Mouse (Mus musculus): ENCODE measurements around the gene Camk2n2. TPM values are rescaled to one million over a fixed set of nuclear protein-coding genes. Genes with fewer than 3 reads are reported as not detected.
A peak's percentile ranks its signal among the peaks of the same experiment; 100 is the strongest.
"Not testable (repeated sequence)": the region's sequence is repeated elsewhere in the genome, so short reads cannot be mapped to it uniquely, and the experiment has no call there.

Camk2n2 gene
- 0.10 and 0.12 TPM in 2 replicates for polyA plus RNA-seq (2015; fragmentation: Nextera tagmentation; extraction: Ambion mirVana)

DNA sequence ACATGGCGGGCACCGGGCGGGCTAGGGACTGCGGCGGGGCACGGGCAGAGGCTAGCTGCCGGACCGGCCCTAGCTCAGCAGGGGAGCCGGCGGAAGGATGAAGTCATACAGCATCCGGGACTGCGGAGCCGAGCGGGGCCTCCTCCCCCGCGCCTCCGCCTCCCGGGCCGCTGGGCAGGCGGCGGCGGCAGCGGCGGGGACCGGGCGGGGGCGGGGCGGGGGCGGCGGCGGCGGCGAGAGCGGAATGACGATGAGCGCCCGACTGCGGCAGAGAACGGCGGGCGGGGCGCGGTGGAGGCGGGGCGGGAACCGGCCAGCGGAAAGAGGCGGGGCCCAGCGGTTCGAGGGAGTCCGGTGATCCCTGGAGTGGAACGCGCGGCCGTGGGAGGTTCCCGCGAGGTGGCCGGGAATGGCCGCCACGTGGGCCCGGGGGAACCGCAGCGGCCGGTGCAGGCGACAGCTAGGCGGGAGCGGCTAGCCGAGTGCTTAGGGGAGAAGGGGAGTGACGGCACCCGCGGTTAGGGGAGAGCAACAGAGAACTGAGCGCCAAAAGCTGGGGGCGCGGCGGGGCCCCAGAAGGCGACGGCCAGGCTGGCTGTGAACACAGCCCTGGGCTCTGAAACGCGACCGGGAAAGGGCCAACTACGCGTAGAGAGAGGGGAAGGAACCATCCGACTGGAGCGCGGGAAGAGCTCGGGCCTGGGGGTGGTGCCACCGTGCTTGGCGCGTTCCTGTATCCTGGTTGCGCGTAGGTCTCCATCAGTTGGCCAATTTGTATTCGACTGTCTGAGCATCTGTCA, at the start of gene Camk2n2:
Gene Camk2n2, minus strand, starts transcription at position 97 of the 800 bp plus-strand sequence.
- peaks cover 85% of the 10 kb centered on the region for H3K27me3 ChIP-seq
- H3K4me1 ChIP-seq (replicated peaks), result peaks cover 36% of the 10 kb centered on the region
- H3K27ac ChIP-seq (replicated peaks), result 0 out of 2 replicates have a peak within 1 kb of the TSS, but pooled peaks have one; percentile 7
- WGBS (ENCODE audit: insufficient replicate concordance), result under 1% methylated on average over 90 of the region's 92 CpGs
- peak; percentile 58 for ATAC-seq (ENCODE audit: insufficient read depth)
- peak within 1 kb of the TSS; percentile 49 for H3K9ac ChIP-seq
- H3K9me3 ChIP-seq (replicated peaks), result no peaks in the 10 kb centered on the region
- peak within 1 kb of the TSS; percentile 67 for H3K4me3 ChIP-seq (replicated peaks)
- no peaks in the 10 kb centered on the region for H3K36me3 ChIP-seq (replicated peaks)
- H3K4me2 ChIP-seq, result peak within 1 kb of the TSS; percentile 96

DNA sequence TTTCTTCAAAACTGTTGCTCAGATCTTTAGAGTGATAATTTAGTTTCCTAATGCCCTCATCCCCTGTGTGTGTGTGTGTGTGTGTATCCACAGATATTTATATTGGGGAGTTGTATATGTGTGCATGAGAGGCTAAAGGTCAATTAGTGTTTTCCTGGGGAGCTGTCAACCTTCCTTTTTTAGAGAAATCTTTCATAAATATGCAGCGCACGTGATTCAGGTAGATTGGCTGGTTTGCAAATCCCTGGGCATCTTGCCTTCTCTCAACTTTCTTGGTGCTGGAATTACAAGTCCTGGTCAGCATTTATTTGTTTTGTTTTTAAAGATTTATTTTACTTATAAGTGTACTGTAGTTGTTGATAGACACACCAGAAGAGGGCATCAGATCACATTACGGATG, 49.2 kb upstream of the Camk2n2 start:
- Histone ChIP-seq H3K9me3 (replicated peaks) (no peaks in the 10 kb centered on the region), H3K4me3 (replicated peaks) (no peak overlapping the region), H3K36me3 (replicated peaks) (peaks cover 8% of the 10 kb centered on the region), H3K4me2 (no peak overlapping the region), H3K9ac (no peak overlapping the region), H3K4me1 (replicated peaks) (peaks cover 30% of the 10 kb centered on the region), H3K27me3 (no peaks in the 10 kb centered on the region), H3K27ac (replicated peaks) (no peak overlapping the region)
- ATAC-seq (ENCODE audit: insufficient read depth), result no peak
- WGBS (ENCODE audit: insufficient replicate concordance), result 80% methylated on average over 3 of the region's 3 CpGs

DNA sequence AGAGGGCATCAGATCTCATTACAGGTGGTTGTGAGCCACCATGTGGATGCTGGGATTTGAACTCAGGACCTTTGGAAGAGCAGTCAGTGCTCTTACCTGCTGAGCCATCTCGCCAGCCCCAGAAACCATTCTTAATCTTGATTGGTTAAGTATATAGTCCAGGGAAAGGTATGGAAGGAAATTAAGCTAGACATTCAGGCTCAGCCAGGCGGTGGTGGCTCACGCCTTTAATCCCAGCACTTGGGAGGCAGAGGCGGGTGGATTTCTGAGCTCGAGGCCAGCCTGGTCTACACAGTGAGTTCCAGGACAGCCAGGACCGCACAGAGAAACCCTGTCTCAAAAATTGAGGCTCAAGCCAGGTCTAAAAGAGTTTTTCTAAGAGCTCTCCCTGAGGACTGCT, 46.9 kb upstream of the Camk2n2 start, which contains the start of gene Eif4g1:
Gene Eif4g1, plus strand, starts transcription at position 301 of the 400 bp plus-strand sequence.
- not testable (repeated sequence) for H3K27ac ChIP-seq (replicated peaks); H3K9ac ChIP-seq; H3K4me1 ChIP-seq (replicated peaks); H3K9me3 ChIP-seq (replicated peaks); H3K27me3 ChIP-seq; ATAC-seq (ENCODE audit: insufficient read depth); H3K4me3 ChIP-seq (replicated peaks); H3K4me2 ChIP-seq
- H3K36me3 ChIP-seq (replicated peaks), result peaks cover 10% of the 10 kb centered on the region
- WGBS (ENCODE audit: insufficient replicate concordance), result 87% methylated on average over 5 of the region's 6 CpGs

DNA sequence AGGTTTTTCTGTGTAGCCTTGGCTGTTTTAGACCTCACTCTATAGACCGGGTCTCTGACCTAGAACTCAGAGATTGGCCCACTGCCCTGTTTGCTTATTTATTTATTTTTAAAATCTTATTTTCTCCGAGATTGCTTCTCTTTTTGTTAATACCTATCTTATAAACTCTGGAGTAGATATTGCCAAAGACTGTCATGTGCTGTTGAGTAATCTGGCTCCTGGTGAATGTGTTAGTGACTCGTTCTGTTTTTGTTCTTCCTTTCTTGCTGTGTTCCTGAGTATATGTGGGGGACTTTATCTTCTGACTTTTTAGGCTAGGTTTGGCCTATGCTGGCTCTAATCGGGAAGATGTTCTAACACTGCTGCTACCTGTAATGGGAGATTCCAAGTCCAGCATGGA, 36.6 kb upstream of the Camk2n2 start:
- Histone ChIP-seq H3K9me3 (replicated peaks) (no peaks in the 10 kb centered on the region), H3K9ac (no peak overlapping the region), H3K27ac (replicated peaks) (no peak overlapping the region), H3K4me2 (no peak overlapping the region), H3K4me3 (replicated peaks) (no peak overlapping the region), H3K27me3 (no peaks in the 10 kb centered on the region), H3K4me1 (replicated peaks) (peaks cover 8% of the 10 kb centered on the region), H3K36me3 (replicated peaks) (peaks cover 94% of the 10 kb centered on the region)
- WGBS (ENCODE audit: insufficient replicate concordance), result 78% methylated on average over 4 of the region's 4 CpGs
- no peak for ATAC-seq (ENCODE audit: insufficient read depth)

DNA sequence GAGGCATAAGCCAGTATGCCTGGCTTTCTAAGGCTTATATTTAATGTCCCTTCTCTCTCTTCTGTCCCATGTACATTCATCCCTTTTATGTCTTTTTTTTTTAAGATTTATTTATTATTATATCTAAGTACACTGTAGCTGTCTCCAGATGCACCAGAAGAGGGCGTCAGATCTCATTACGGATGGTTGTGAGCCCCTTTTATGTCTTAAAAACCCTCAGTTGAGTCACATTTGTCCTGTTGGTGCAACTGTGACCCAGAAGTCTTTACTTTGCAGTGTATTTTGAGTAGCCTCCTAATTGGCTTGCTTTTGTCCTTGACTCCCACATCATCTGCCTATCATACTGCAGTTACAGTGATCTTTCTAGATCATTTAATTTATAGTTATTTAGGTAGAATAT, 32.2 kb upstream of the Camk2n2 start:
- WGBS (ENCODE audit: insufficient replicate concordance), result 39% methylated on average over 2 of the region's 2 CpGs
- Histone ChIP-seq H3K4me2 (peak overlapping the region; percentile 79; the same call in 1 of the 2 replicates), H3K9ac (no peak overlapping the region), H3K27ac (replicated peaks) (no peak overlapping the region), H3K4me1 (replicated peaks) (peaks cover 20% of the 10 kb centered on the region), H3K27me3 (no peaks in the 10 kb centered on the region), H3K4me3 (replicated peaks) (peak overlapping the region; percentile 79; the same call in 1 of the 2 replicates), H3K36me3 (replicated peaks) (peaks cover 52% of the 10 kb centered on the region), H3K9me3 (replicated peaks) (no peaks in the 10 kb centered on the region)
- ATAC-seq (ENCODE audit: insufficient read depth), result no peak

DNA sequence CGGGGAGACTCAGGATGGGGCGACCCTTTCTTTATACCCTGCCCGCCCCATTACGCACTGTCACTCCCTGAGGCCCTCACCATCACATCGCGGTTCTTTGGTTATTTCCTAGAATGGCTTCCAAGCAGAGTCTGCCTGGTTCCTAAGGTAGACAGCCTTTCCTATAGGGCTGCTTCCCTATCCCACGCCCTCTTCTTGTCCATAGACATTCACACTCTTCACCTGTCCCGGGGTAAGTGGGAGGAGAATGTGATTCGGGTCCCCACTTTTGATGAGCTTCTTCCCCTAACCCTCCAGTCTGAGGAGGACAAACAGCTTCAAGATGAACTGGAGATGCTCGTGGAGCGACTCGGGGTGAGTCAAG, 30.8 kb upstream of the Camk2n2 start:
- ATAC-seq (ENCODE audit: insufficient read depth), result peak; percentile 52
- peak overlapping the region; percentile 79 for H3K9ac ChIP-seq
- 8% methylated on average over 12 of the region's 12 CpGs for WGBS (ENCODE audit: insufficient replicate concordance)
- H3K27ac ChIP-seq (replicated peaks), result peak overlapping the region; percentile 70
- peak overlapping the region; percentile 79 for H3K4me2 ChIP-seq
- peak overlapping the region; percentile 79 for H3K4me3 ChIP-seq (replicated peaks)
- peaks cover 38% of the 10 kb centered on the region for H3K36me3 ChIP-seq (replicated peaks)
- no peaks in the 10 kb centered on the region for H3K27me3 ChIP-seq
- H3K4me1 ChIP-seq (replicated peaks), result peaks cover 20% of the 10 kb centered on the region
- no peaks in the 10 kb centered on the region for H3K9me3 ChIP-seq (replicated peaks)

DNA sequence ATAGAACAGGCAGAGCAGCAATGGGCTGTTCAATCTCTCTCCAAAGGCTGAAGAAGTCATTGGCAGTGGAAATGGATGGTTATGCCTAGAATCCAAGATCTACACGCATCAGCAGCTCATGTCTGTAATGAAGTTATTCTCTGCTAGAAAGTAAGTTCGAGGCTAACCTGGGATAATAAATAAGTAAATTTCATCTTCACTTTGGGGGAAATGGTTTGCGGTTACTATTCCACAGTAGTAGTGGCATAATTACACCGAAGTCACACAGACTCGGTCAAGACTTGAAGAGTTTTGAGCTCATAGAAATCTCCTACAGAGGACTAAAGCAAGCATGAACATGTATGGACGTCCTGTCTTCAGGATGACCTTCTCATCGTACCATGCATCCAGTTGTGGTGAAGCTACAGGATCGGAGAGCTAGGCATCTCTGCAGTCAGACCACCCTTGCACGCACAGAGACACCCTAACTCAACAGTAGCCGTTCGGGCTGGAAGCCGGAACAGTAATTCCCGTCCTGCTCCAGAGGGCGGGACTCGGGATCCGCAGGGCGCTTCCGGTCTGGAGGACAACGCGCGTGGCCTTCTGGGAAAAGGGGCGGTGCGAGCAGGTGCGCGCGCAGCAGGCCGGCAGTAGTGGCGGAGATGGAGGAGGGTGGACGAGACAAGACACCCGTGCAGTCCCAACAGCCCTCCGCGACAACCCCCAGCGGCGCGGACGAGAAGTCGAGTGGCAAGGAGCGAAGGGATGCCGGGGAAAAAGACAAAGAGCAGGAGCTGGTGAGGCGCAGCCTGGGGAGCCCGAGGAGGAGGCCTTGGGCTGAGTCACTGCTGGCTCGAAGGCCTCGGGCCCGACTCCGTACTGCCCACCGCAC, 30.2 kb upstream of the Camk2n2 start, which contains the start of gene Psmd2:
Gene Psmd2, plus strand, starts transcription at position 577 of the 871 bp plus-strand sequence.
- under 1% methylated on average over 46 of the region's 46 CpGs for WGBS (ENCODE audit: insufficient replicate concordance)
- Histone ChIP-seq H3K4me2 (peak within 1 kb of the TSS; percentile 79), H3K9me3 (replicated peaks) (no peaks in the 10 kb centered on the region), H3K36me3 (replicated peaks) (peaks cover 32% of the 10 kb centered on the region), H3K27me3 (no peaks in the 10 kb centered on the region), H3K4me1 (replicated peaks) (peaks cover 20% of the 10 kb centered on the region), H3K27ac (replicated peaks) (peak within 1 kb of the TSS; percentile 70), H3K9ac (peak within 1 kb of the TSS; percentile 79), H3K4me3 (replicated peaks) (peak within 1 kb of the TSS; percentile 79)
- peak; percentile 92 for ATAC-seq (ENCODE audit: insufficient read depth)

DNA sequence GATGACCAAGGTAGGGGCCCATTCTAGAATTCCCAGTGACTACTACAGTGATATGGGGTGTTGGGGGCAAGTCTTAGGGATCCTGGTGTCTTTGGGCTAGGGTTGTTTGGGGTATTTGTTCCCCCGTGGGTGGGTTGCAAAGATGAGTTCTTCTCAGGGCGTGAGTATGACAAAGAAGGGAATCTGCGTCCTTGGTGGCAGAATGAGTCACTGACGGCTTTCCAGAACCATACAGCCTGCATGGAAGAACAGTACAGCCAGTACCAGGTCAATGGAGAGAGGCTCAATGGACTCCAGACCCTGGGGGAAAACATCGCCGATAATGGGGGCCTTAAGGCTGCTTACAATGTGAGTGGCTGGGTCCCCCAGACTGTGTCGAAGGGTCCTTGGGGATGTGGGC, 22.8 kb upstream of the Camk2n2 start:
- Histone ChIP-seq H3K36me3 (replicated peaks) (no peaks in the 10 kb centered on the region), H3K4me2 (no peak overlapping the region), H3K4me3 (replicated peaks) (no peak overlapping the region), H3K27me3 (peaks cover 33% of the 10 kb centered on the region), H3K9me3 (replicated peaks) (no peaks in the 10 kb centered on the region), H3K9ac (no peak overlapping the region), H3K27ac (replicated peaks) (no peak overlapping the region), H3K4me1 (replicated peaks) (no peaks in the 10 kb centered on the region; the same call in 1 of the 2 replicates)
- ATAC-seq (ENCODE audit: insufficient read depth), result no peak
- 64% methylated on average over 7 of the region's 7 CpGs for WGBS (ENCODE audit: insufficient replicate concordance)

DNA sequence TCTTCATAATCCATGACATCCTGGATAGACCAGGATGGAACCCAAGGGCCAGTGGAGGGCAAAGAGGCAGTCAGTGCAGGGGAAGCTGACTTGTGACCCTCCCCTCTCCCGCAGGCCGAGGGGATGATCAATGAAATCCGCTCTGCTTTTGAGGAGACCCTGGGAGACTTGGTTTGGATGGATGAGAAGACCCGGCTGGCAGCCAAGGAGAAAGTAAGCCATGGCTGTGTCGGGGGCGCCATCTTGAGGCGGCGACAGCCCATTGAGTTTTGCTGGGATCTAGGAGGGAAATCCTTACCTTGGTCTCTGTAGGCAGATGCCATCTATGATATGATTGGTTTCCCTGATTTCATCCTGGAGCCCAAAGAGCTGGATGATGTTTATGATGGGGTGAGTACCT, 21.1 kb upstream of the Camk2n2 start:
- H3K9me3 ChIP-seq (replicated peaks), result no peaks in the 10 kb centered on the region

DNA sequence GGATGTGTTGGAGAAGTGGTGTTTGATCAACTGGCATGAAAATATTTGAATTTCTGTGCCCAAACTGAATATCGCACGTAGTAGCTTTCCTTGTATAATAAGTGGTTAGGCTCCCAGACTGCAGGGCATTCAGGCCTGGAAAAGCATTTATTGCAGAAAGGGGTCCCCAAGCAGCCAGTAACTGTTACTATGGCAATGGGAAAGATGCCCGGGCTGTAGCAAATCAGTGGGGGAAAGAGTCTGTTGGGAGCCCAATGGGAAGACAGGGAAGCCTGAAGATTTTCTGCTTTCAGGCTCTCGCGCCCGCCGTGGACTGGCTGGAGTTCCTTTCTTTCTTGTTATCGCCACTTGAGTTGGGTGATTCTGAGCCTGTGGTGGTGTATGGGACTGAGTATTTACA, 17.3 kb upstream of the Camk2n2 start:
- H3K9ac ChIP-seq, result no peak overlapping the region
- no peaks in the 10 kb centered on the region for H3K36me3 ChIP-seq (replicated peaks)
- no peak for ATAC-seq (ENCODE audit: insufficient read depth)
- 73% methylated on average over 8 of the region's 8 CpGs for WGBS (ENCODE audit: insufficient replicate concordance)
- H3K27ac ChIP-seq (replicated peaks), result no peak overlapping the region
- peaks cover 24% of the 10 kb centered on the region for H3K27me3 ChIP-seq
- H3K4me2 ChIP-seq, result no peak overlapping the region
- no peak overlapping the region for H3K4me3 ChIP-seq (replicated peaks)
- no peaks in the 10 kb centered on the region for H3K9me3 ChIP-seq (replicated peaks)
- H3K4me1 ChIP-seq (replicated peaks), result no peaks in the 10 kb centered on the region; the same call in 1 of the 2 replicates

More for the DNA sequence above, 21.1 kb upstream of the Camk2n2 start:
- no peak overlapping the region for H3K4me3 ChIP-seq (replicated peaks)
- no peaks in the 10 kb centered on the region for H3K36me3 ChIP-seq (replicated peaks)
- no peak overlapping the region for H3K27ac ChIP-seq (replicated peaks)
- no peak overlapping the region for H3K4me2 ChIP-seq
- 3% methylated on average over 8 of the region's 8 CpGs for WGBS (ENCODE audit: insufficient replicate concordance)
- ATAC-seq (ENCODE audit: insufficient read depth), result no peak
- H3K27me3 ChIP-seq, result peaks cover 33% of the 10 kb centered on the region
- H3K9ac ChIP-seq, result no peak overlapping the region
- no peaks in the 10 kb centered on the region; the same call in 1 of the 2 replicates for H3K4me1 ChIP-seq (replicated peaks)

DNA sequence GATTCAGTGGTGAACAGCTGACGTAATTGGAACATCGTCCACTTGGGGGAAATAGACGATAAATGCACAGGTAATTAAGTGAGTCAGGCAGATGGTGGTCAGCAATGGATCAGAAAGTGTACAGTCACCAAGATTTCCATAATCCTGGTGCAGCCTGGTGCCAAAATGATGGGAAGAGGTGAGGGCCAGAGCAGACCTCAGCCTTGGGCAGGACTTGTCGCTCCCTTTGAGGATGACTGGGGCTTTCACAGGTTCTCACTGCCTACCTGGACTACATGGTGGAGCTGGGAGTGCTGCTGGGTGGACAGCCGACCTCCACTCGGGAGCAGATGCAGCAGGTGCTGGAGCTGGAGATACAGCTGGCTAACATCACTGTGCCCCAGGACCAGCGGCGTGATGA, 16.3 kb upstream of the Camk2n2 start:
- H3K9me3 ChIP-seq (replicated peaks), result no peaks in the 10 kb centered on the region
- no peaks in the 10 kb centered on the region; the same call in 1 of the 2 replicates for H3K4me1 ChIP-seq (replicated peaks)
- H3K27me3 ChIP-seq, result peaks cover 25% of the 10 kb centered on the region
- H3K9ac ChIP-seq, result no peak overlapping the region
- no peak overlapping the region for H3K4me3 ChIP-seq (replicated peaks)
- no peak overlapping the region for H3K27ac ChIP-seq (replicated peaks)
- H3K4me2 ChIP-seq, result no peak overlapping the region
- 51% methylated on average over 8 of the region's 8 CpGs for WGBS (ENCODE audit: insufficient replicate concordance)
- ATAC-seq (ENCODE audit: insufficient read depth), result no peak
- no peaks in the 10 kb centered on the region for H3K36me3 ChIP-seq (replicated peaks)

All from liver, embryonic 15.5 days (tissue).